Mouse (Mus musculus): ENCODE measurements around the gene Igf2r. TPM values are rescaled to one million over a fixed set of nuclear protein-coding genes. Genes with fewer than 3 reads are reported as not detected.

The Igf2r gene
- 24.6 and 25.9 TPM in 2 replicates for polyA plus RNA-seq (2012; rRNA removed; ENCODE audit: low replicate concordance)

GRCm38 (mm10) chr17:12769380-12769921 lies at the start of gene Igf2r:
Igf2r (minus strand) TSS chr17:12769664.

GRCm38 (mm10) chr17:12675646-12676045 lies 93.8 kb downstream of the Igf2r start, which contains the start of gene Slc22a1:
Slc22a1 (minus strand) TSS chr17:12675829.

Other genes starting within 250 kb of the Igf2r start
- 0.32 and 0.79 TPM in 2 replicates for gene Slc22a2, start 185.5 kb downstream of the Igf2r start, polyA plus RNA-seq (2012; rRNA removed; ENCODE audit: low replicate concordance)
- 1.3 TPM in 1 of 2 replicates, not detected in the other for gene Slc22a1, start 93.8 kb downstream of the Igf2r start, polyA plus RNA-seq (2012; rRNA removed; ENCODE audit: low replicate concordance)
- gene Mas1, start 98.5 kb upstream of the Igf2r start, polyA plus RNA-seq (2012; rRNA removed; ENCODE audit: low replicate concordance) = 0.17 and 0.47 TPM in 2 replicates
- 0.39 and 2.3 TPM in 2 replicates for gene Mrgprh, start 106.4 kb upstream of the Igf2r start, polyA plus RNA-seq (2012; rRNA removed; ENCODE audit: low replicate concordance)
- gene Pnldc1, start 140.6 kb upstream of the Igf2r start, polyA plus RNA-seq (2012; rRNA removed; ENCODE audit: low replicate concordance) = 5.4 and 9.0 TPM in 2 replicates
- 33.7 and 62.6 TPM in 2 replicates for gene Tcp1, start 146.0 kb upstream of the Igf2r start, polyA plus RNA-seq (2012; rRNA removed; ENCODE audit: low replicate concordance)
- 21.4 and 30.4 TPM in 2 replicates for gene Mrpl18, start 146.7 kb upstream of the Igf2r start, polyA plus RNA-seq (2012; rRNA removed; ENCODE audit: low replicate concordance)
- gene Acat3, start 170.9 kb upstream of the Igf2r start, polyA plus RNA-seq (2012; rRNA removed; ENCODE audit: low replicate concordance) = 0.80 and 1.0 TPM in 2 replicates
- 34.6 and 51.4 TPM in 2 replicates for gene Acat2, start 191.1 kb upstream of the Igf2r start, polyA plus RNA-seq (2012; rRNA removed; ENCODE audit: low replicate concordance)
- gene Wtap, start 224.5 kb upstream of the Igf2r start, polyA plus RNA-seq (2012; rRNA removed; ENCODE audit: low replicate concordance) = 11.8 and 17.5 TPM in 2 replicates
- 428 and 898 TPM in 2 replicates for gene Sod2, start 237.2 kb upstream of the Igf2r start, polyA plus RNA-seq (2012; rRNA removed; ENCODE audit: low replicate concordance)

All from mammary gland, adult 2 months (tissue).